Mouse (Mus musculus) spleen, adult 2 months (tissue): ENCODE results near the gene Bbc3.

Experiments
- CTCF ChIP-seq: fragments of 200-500 bp; IDR thresholded peaks from 2 replicates; pipeline ENCODE4 v1.5.1; 2011; ENCODE audit warnings: mild to moderate bottlenecking, inconsistent platforms; ENCODE audit not compliant: insufficient read depth, insufficient read length, insufficient replicate concordance; ENCODE audit errors: extremely low read depth
- POLR2A ChIP-seq: fragments of 200-500 bp; IDR thresholded peaks from 2 replicates; pipeline ENCODE4 v1.6.1; 2011; ENCODE audit warnings: low read depth, low read length, inconsistent platforms

- TF ChIP-seq CTCF (no peak), POLR2A (no peak)
Observed at GRCm38 (mm10) chr7:16282334-16282733, 25.9 kb upstream of the Bbc3 start.
